Mouse (Mus musculus): ENCODE data around the gene Olfr646.

- TF ChIP-seq POLR2A (IDR thresholded peaks at IDR 0.05; ENCODE audit: insufficient read depth, low read depth, low read length) (no peak), CTCF (IDR thresholded peaks at IDR 0.05) (no peak)
Observed at GRCm38 (mm10) chr7:104143179-104143578, 38.5 kb downstream of the Olfr646 start, which contains the start of gene Ubqln3.
